Mouse (Mus musculus) stomach, postnatal 0 days (tissue): Measurements from ENCODE around the gene Ccnb1ip1. TPM values are rescaled to one million over a fixed set of nuclear protein-coding genes. Genes with fewer than 3 reads are reported as not detected.

Experiments
- ATAC-seq: fragments of 200-750 bp; cut with Nextera tagmentation; 2 replicates; pipeline ENCODE4 v1.8.0; 2017; ENCODE audit not compliant: low FRiP score, low TSS enrichment
- DNase-seq: peaks from one replicate; pipeline ENCODE4 v3.0.0-alpha.2; 2016; ENCODE audit warnings: low spot score
- H3K27ac ChIP-seq: fragments of 300-500 bp; sonication (generic); replicated peaks from 2 replicates; pipeline ENCODE4 v1.5.1; 2014; ENCODE audit warnings: mild to moderate bottlenecking, control low read depth
- H3K27me3 ChIP-seq: fragments of 300-500 bp; sonication (generic); 2 replicates; pipeline ENCODE4 v1.6.1; 2014; ENCODE audit warnings: low read length; ENCODE audit not compliant: control insufficient read depth, insufficient read depth
- H3K36me3 ChIP-seq: fragments of 300-500 bp; sonication (generic); 2 replicates; pipeline ENCODE4 v1.6.1; 2014; ENCODE audit warnings: low read length, mixed read lengths; ENCODE audit not compliant: control insufficient read depth, insufficient read depth
- H3K4me1 ChIP-seq: fragments of 300-500 bp; sonication (generic); replicated peaks from 2 replicates; pipeline ENCODE4 v1.6.1; 2014; ENCODE audit warnings: antibody characterized with exemption; ENCODE audit not compliant: control insufficient read depth, insufficient read depth
- H3K4me2 ChIP-seq: fragments of 300-500 bp; sonication (generic); replicated peaks from 2 replicates; pipeline ENCODE4 v1.6.1; 2014; ENCODE audit warnings: low read depth, mild to moderate bottlenecking, control low read depth, moderate library complexity
- H3K4me3 ChIP-seq: fragments of 300-500 bp; sonication (generic); 2 replicates; pipeline ENCODE4 v1.5.1; 2014; ENCODE audit warnings: low read depth, low read length, control low read depth
- H3K9ac ChIP-seq: fragments of 300-500 bp; sonication (generic); 2 replicates; pipeline ENCODE4 v1.6.1; 2014; ENCODE audit warnings: mild to moderate bottlenecking, low read length, control low read depth, mixed read lengths
- H3K9me3 ChIP-seq: fragments of 300-500 bp; sonication (generic); 2 replicates; pipeline ENCODE4 v1.6.1; 2016; ENCODE audit warnings: low read length; ENCODE audit not compliant: control insufficient read depth
- CTCF ChIP-seq: IDR thresholded peaks from 2 replicates; pipeline ENCODE4 v1.5.1; 2016; ENCODE audit warnings: antibody characterized with exemption, low read depth, mild to moderate bottlenecking, moderate library complexity
- EP300 ChIP-seq: optimal IDR thresholded peaks from 2 replicates; pipeline ENCODE3; 2016; ENCODE audit warnings: antibody characterized with exemption
- WGBS: fragments of 180-500 bp; shearing (Covaris S2); extraction: QIAGEN DNeasy Blood & Tissue Kit; methylation state at CpG from one replicate; pipeline ENCODE4 v1.1.7; 2014; 5-methylcytosine and 5-hydroxymethylcytosine counted together
- polyA plus RNA-seq: library from polyadenylated mRNA; unstranded; fragments of >200 nt; fragmentation: Nextera tagmentation; extraction: Ambion mirVana; gene quantifications from 2 replicates; pipeline ENCODE4 v1.2.1, GENCODE M21; 2015

The Ccnb1ip1 gene
- polyA plus RNA-seq, 1 experiment from 2014 or later: not detected

GRCm38 (mm10) chr14:50802843-50803562, 4.5 kb downstream of the Ccnb1ip1 start:
- Histone ChIP-seq H3K4me1 (no peaks in the 10 kb centered on the region), H3K4me3 (no peak overlapping the region), H3K4me2 (no peak overlapping the region), H3K9ac (no peak overlapping the region), H3K27me3 (no peaks in the 10 kb centered on the region), H3K27ac (no peak overlapping the region), H3K36me3 (no peaks in the 10 kb centered on the region), H3K9me3 (no peaks in the 10 kb centered on the region)
- 60% methylated on average over 4 of the region's 4 CpGs for WGBS
- ATAC-seq (no peak), DNase-seq (no peak)
- TF ChIP-seq CTCF: peak; percentile 76
- no peak for TF ChIP-seq EP300

GRCm38 (mm10) chr14:50802441-50802840, 5.1 kb downstream of the Ccnb1ip1 start:
- Histone ChIP-seq H3K4me1 (no peaks in the 10 kb centered on the region), H3K9me3 (no peaks in the 10 kb centered on the region), H3K27me3 (no peaks in the 10 kb centered on the region), H3K4me3 (no peak overlapping the region), H3K9ac (no peak overlapping the region), H3K27ac (no peak overlapping the region), H3K36me3 (no peaks in the 10 kb centered on the region), H3K4me2 (no peak overlapping the region)
- no peak for DNase-seq
- no peak for ATAC-seq
- WGBS: 84% methylated on average over 6 of the region's 6 CpGs
- TF ChIP-seq EP300 (no peak), CTCF (no peak)

GRCm38 (mm10) chr14:50799502-50800259, 7.9 kb downstream of the Ccnb1ip1 start:
- Histone ChIP-seq H3K27ac (no peak overlapping the region), H3K36me3 (no peaks in the 10 kb centered on the region), H3K27me3 (no peaks in the 10 kb centered on the region), H3K4me1 (no peaks in the 10 kb centered on the region), H3K9ac (no peak overlapping the region), H3K9me3 (no peaks in the 10 kb centered on the region), H3K4me2 (no peak overlapping the region), H3K4me3 (no peak overlapping the region)
- ATAC-seq (no peak), DNase-seq (peak; percentile 18)
- 7% methylated on average over 3 of the region's 3 CpGs for WGBS
- TF ChIP-seq EP300 (no peak), CTCF (peak; percentile 77)

- H3K4me3 ChIP-seq: no peak overlapping the region
- H3K27me3 ChIP-seq: no peaks in the 10 kb centered on the region
- ATAC-seq (no peak), DNase-seq (no peak)
- no peak overlapping the region for H3K4me2 ChIP-seq
- WGBS: 51% methylated on average over 2 of the region's 2 CpGs
- no peak overlapping the region for H3K9ac ChIP-seq
- no peaks in the 10 kb centered on the region for H3K9me3 ChIP-seq
- TF ChIP-seq CTCF (peak; percentile 61), EP300 (no peak)
- H3K27ac ChIP-seq: no peak overlapping the region
- H3K4me1 ChIP-seq: no peaks in the 10 kb centered on the region
- no peaks in the 10 kb centered on the region for H3K36me3 ChIP-seq
Measured at GRCm38 (mm10) chr14:50798512-50798911, 9.0 kb downstream of the Ccnb1ip1 start.

- H3K36me3 ChIP-seq: no peaks in the 10 kb centered on the region
- no peak overlapping the region for H3K4me2 ChIP-seq
- 86% methylated on average over 1 of the region's 1 CpGs for WGBS
- no peak overlapping the region for H3K27ac ChIP-seq
- no peak overlapping the region for H3K4me3 ChIP-seq
- ATAC-seq: no peak
- no peak for DNase-seq
- no peaks in the 10 kb centered on the region for H3K4me1 ChIP-seq
- TF ChIP-seq EP300 (no peak), CTCF (no peak)
- H3K9me3 ChIP-seq: no peaks in the 10 kb centered on the region
- H3K9ac ChIP-seq: no peak overlapping the region
- no peaks in the 10 kb centered on the region for H3K27me3 ChIP-seq
Measured at GRCm38 (mm10) chr14:50796464-50796863, 11.1 kb downstream of the Ccnb1ip1 start.

- DNase-seq: no peak
- 87% methylated on average over 4 of the region's 4 CpGs for WGBS
Measured at GRCm38 (mm10) chr14:50795965-50796364, 11.6 kb downstream of the Ccnb1ip1 start.

More at GRCm38 (mm10) chr14:50795965-50796364, 11.6 kb downstream of the Ccnb1ip1 start:
- H3K4me3 ChIP-seq: no peak overlapping the region
- no peak overlapping the region for H3K4me2 ChIP-seq
- H3K9me3 ChIP-seq: no peaks in the 10 kb centered on the region
- H3K36me3 ChIP-seq: no peaks in the 10 kb centered on the region
- H3K4me1 ChIP-seq: no peaks in the 10 kb centered on the region
- H3K9ac ChIP-seq: no peak overlapping the region
- no peaks in the 10 kb centered on the region for H3K27me3 ChIP-seq
- ATAC-seq: no peak
- no peak overlapping the region for H3K27ac ChIP-seq
- TF ChIP-seq CTCF: no peak
- TF ChIP-seq EP300: no peak
